Mouse (Mus musculus) spleen, postnatal 4 days (tissue): ENCODE measurements around the gene Foxa3.
"Not testable (repeated sequence)": the region's sequence is repeated elsewhere in the genome, so short reads cannot be mapped to it uniquely, and the experiment has no call there.

Experiments
- DNase-seq, 2 experiments: peaks; one replicate each; pipeline ENCODE4 v3.0.0; 2022; ENCODE audit warnings: low spot score in 2 of 2

Foxa3 gene

DNA sequence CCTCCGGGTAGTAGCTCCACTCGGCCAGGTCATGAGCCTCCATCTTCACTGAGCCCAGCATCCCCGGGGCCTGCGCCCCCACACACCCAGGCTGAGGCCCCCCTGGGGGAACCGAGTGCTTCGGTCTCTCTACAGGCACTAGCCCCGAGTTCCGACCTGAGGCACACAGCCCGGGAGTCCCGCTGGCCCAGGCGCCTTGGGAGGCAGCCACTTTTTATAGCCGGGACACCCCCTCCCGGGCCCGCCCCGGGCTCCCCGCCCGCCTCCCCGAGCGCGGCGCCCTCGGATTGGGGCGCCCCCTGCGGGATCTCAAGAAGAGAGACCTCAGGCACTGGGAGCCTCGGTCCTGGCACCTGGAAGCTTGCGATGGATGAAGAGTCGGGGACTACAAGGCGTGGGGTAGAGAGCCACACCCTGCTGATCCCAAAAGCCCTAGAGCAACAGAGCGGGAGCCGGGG lies at the start of gene Foxa3:
TSS of gene Foxa3 (minus strand) at position 182 of the 458 bp plus-strand sequence.
- peak; percentile 32 to 73 for DNase-seq

GRCm38 (mm10) chr7:19071024-19071423 lies 47.7 kb upstream of the Foxa3 start:
- DNase-seq = not testable (repeated sequence)

GRCm38 (mm10) chr7:19069500-19069899 lies 46.2 kb upstream of the Foxa3 start:
- DNase-seq = peak in 1 of 2 experiments; percentile 78

GRCm38 (mm10) chr7:19068707-19069106 lies 45.4 kb upstream of the Foxa3 start:
- DNase-seq = peak; percentile 72 to 89

- peak in 1 of 2 experiments; percentile 59 for DNase-seq
Measured at GRCm38 (mm10) chr7:19067935-19068334, 44.6 kb upstream of the Foxa3 start.

DNA sequence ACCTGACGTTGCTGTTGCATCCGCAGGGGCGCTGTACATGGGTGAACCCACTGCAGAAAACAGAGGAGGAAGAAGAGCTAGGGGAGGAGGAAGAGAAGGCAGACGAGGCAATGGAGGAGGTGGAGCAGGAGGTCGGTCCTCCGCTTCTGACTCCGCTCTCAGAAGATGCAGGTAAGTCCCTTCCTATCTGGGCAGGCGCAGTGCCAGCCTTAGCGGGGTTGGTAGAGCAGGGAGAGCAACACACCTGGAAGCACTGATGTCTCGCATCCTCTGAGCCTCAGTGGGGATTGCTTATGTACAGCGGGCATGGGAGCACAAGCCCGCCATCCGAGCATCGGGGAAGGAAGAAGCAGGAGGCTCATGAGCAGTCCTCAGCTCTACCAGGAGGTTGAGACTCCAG lies 43.7 kb upstream of the Foxa3 start:
- peak in 1 of 2 experiments; percentile 62 for DNase-seq

GRCm38 (mm10) chr7:19065896-19066295 lies 42.6 kb upstream of the Foxa3 start:
- DNase-seq = peak in 1 of 2 experiments; percentile 60

GRCm38 (mm10) chr7:19057405-19057804 lies 34.1 kb upstream of the Foxa3 start:
- no peak for DNase-seq

DNA sequence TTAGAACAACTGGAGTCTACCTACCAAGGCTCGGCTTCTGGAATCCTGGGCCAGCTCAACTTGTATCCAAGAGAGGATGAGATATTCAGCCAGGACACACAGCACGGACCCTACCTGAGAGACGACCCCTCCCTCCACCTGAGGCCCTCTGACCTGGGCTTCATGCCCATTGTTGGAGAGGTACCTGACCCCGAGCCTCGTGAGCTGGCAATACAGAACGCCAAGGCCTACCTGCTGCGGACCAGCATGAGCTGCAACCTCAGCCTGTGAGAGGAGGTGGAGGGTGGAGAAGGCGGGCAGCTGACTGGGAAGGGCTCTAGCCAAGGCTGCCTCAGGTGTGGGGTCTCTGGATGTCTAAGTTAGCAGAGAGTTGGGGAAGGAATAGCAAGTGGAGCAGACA lies 31.8 kb upstream of the Foxa3 start:
- peak in 1 of 2 experiments; percentile 58 for DNase-seq

- peak in 1 of 2 experiments; percentile 62 for DNase-seq
Measured at GRCm38 (mm10) chr7:19054777-19055076, 31.4 kb upstream of the Foxa3 start.

DNA sequence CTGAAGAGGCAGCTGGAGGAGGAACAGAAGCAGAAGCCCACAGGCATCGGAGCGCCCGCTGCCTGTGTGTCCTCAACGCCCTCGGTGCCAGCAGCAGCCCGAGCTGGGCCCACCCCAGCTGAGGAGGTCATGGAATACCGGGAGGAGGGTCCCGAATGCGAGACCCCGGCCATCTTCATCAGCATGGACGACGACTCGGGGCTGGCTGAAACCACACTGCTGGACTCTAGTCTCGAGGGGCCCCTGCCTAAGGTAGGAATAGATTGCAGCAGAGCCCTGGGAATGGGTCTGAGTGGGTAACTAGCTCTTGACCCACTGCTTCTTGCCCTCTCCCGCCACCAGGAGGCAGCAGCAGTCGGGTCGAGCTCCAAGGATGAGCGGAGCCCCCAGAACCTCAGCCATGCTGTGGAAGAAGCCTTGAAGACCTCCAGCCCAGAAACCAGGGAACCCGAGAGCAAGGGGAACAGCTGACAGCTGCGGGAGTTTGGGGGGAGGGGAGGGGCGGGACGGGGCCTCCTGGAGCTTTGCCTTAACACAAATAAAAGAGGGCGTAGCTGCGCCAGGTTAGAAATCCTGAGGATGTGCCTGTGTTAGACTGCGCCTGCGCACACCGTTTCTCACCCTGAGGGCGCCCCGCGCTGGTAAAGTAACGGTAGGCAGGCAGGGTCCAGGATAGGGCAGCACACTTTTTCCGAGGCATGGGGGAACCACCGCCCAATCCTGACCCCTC lies 30.9 kb upstream of the Foxa3 start, which contains the start of gene Rsph6a:
TSS of gene Rsph6a (plus strand) at position 644 of the 730 bp plus-strand sequence.
- no peak for DNase-seq

DNA sequence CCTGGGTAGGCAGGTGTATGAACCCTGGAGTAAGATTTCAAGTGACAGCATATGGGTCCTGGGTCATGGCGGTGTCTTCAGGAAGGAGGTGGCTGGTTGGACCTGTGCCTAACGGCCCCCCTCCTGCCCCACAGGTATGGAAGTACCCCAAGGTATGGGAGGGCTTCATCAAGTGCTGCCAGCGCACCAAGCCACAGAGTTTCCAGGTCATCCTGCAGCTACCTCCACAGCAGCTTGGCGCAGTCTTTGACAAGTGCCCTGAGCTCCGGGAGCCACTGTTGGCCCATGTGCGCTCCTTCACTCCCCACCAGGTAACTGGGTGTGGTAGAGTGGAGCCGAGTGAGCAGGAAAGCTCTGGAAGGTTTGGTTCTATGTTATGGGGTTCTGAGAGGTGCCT lies 29.8 kb upstream of the Foxa3 start:
- DNase-seq = peak in 1 of 2 experiments; percentile 56

GRCm38 (mm10) chr7:19052345-19053135 lies 29.2 kb upstream of the Foxa3 start:
- DNase-seq = no peak

- no peak for DNase-seq
Measured at GRCm38 (mm10) chr7:19051161-19051560, 27.8 kb upstream of the Foxa3 start.

DNA sequence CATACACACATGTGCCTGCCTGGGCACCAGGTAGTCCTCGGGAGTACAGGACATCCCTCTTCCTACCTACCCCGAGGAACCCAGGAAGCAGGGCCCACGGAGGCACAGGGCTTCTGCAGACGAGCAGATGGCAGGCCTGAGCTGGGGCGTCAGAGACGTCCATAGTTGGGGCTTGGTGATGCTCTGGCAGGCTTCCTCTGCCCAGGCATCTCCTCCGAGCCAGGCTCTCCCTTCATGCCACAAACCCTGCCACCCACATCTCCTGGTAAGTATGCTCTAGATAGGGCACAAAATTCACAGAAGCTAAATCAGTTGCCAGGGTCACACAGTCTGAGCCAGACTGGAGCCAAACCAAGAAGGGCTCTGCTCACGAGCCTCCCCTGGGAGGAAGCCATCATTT lies 26.8 kb upstream of the Foxa3 start:
- DNase-seq = no peak

GRCm38 (mm10) chr7:19049252-19049651 lies 25.9 kb upstream of the Foxa3 start:
- no peak for DNase-seq

DNA sequence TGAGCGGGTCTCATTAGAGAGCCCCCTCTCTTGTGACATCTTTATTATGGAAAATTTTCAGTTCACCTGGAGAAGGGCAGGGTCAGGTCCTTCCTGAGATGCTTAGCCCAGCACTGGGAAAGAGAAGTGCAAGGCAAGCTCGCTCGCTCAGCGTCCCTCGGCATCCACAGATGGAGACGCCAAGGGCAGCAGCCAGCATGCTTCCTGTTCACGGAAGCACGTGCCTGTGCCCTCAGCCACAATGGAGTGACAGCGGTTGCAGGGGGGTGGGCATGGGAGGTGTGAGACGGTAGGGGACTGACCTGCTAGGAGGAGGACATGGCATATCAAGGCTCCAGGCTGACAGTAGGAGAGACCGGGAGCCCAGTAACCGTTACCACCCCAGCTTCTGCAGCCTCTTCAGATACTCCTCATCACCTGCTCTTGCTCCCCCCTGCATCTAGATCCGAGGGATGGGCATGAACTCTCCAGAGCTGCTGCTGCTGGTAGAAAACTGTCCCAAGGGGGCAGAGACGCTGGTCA lies 24.7 kb upstream of the Foxa3 start:
- DNase-seq = no peak

GRCm38 (mm10) chr7:19046286-19047069 lies 23.1 kb upstream of the Foxa3 start:
- no peak for DNase-seq

- DNase-seq = no peak
Measured at GRCm38 (mm10) chr7:19044616-19045015, 21.3 kb upstream of the Foxa3 start.

GRCm38 (mm10) chr7:19031641-19032040 lies 8.3 kb upstream of the Foxa3 start:
- no peak for DNase-seq

GRCm38 (mm10) chr7:19029084-19029653 lies 5.8 kb upstream of the Foxa3 start:
- DNase-seq = peak; percentile 62 to 86
